Comparison of ENCODE assay signal across 12 mouse cellular contexts in the genomic region with DNA sequence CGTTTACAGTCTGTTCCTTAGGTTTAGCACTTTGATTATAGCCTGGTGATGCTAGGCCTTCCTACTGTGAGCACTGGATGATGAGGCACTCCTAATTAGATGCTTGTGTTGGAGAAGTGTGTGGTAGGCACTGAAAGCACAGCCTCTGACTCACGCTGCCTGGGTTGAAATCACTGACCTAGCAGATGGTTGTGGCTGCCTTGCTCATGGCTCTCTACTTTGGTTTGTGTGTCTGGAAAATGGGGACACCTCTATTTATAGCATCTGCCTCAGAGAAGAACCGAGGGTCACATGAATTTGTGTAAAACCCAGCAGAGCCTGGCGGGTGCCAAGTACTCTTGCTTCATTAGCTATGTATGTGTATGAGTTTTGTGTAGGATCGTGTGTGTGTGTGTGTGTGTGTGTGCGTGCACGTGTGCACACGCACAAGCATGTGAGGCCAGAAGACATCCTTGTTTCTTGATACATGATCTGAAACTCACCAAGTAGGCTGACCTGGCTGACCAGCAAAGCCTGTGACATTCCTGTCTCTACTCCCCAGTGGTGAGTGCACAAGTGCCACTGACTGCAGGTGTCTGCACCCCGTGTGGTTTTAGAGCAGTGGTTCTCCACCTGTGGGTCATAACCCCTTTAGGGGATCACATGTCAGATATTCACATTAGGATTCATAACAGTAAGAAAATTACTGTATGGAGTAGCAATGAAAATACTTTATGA. TPM values are rescaled to one million over a fixed set of nuclear protein-coding genes. Genes with fewer than 3 reads are reported as not detected.
DNase-seq lines count a peak whose midpoint lies in the region; ATAC-seq lines count a peak whose summit lies in the region.
"Had no signal": no experiment of that assay in that cellular context is flagged by ENCODE, and none has a peak within 500 bp of the region (broad histone marks: within the 10 kb centered on the region; RNA-seq: fewer than 3 reads in every experiment).

No protein-coding gene starts in this region.

- H3K4me1 ChIP-seq in forebrain, embryonic 15.5 days = peaks cover 4% of the 10 kb centered on the region; the same call in 1 of the 2 replicates
- H3K4me1 ChIP-seq in forebrain, embryonic 10.5 days = 0 out of 2 replicates have a peak, but pooled peaks cover 3% of the 10 kb centered on the region
- H3K4me1 ChIP-seq: forebrain, embryonic 12.5 days; stomach, embryonic 15.5 days had no signal

- 0 out of 2 replicates have a peak, but pooled peaks have one; percentile 5 for ATAC-seq in forebrain, embryonic 15.5 days (replicated peaks)

- no peaks in the 10 kb centered on the region for H3K9me3 ChIP-seq in forebrain, embryonic 15.5 days
- H3K9me3 ChIP-seq in forebrain, embryonic 10.5 days = no peaks in the 10 kb centered on the region
- H3K9me3 ChIP-seq: forebrain, embryonic 12.5 days; stomach, embryonic 15.5 days had no signal

- DNase-seq in forebrain, embryonic 10.5 days (ENCODE audit: extremely low spot score, low spot score) = no peak
- peak; percentile 51 to 80 for DNase-seq in left cerebral cortex, adult 18-20 months (ENCODE audit: low spot score in 2 of 2)
- no peak for DNase-seq in left cerebral cortex, postnatal 10 days (ENCODE audit: extremely low spot score in 1 of 2, low spot score in 2 of 2)
- peak; percentile 87 for DNase-seq in Muller cell, postnatal 12 days (ENCODE audit: inconsistent ontology term)
- DNase-seq in left cerebral cortex, adult 9 months (ENCODE audit: low spot score in 2 of 2) = peak; percentile 81 to 82
- no peak for DNase-seq in embryo, embryonic 10 days (ENCODE audit: low spot score)
- DNase-seq in adrenal gland, adult 8-10 months = no peak

- 88% methylated on average over 9 of the region's 9 CpGs for WGBS in forebrain, embryonic 15.5 days
- 85% methylated on average over 9 of the region's 9 CpGs for WGBS in forebrain, embryonic 10.5 days

- no peak overlapping the region for H3K9ac ChIP-seq in forebrain, embryonic 15.5 days (replicated peaks)
- H3K9ac ChIP-seq: forebrain, embryonic 12.5 days; liver, embryonic 14.5 days; stomach, embryonic 15.5 days had no signal

- no peaks in the 10 kb centered on the region for H3K27me3 ChIP-seq in forebrain, embryonic 15.5 days
- H3K27me3 ChIP-seq in forebrain, embryonic 10.5 days (ENCODE audit: poor library complexity, severe bottlenecking) = no peaks in the 10 kb centered on the region
- H3K27me3 ChIP-seq: forebrain, embryonic 12.5 days; stomach, embryonic 15.5 days had no signal

- no peak overlapping the region for H3K4me2 ChIP-seq in forebrain, embryonic 15.5 days (replicated peaks)
- H3K4me2 ChIP-seq: forebrain, embryonic 12.5 days; stomach, embryonic 15.5 days had no signal

- intact Hi-C loops in left cerebral cortex, postnatal 10 days (cut with DNase I) = loop anchor here (2.0 to 5.0 kb wide), 2 partner anchors 67 to 1898 kb away; no protein-coding TSS in a partner anchor

- H3K4me3 ChIP-seq in forebrain, embryonic 15.5 days = no peak overlapping the region
- H3K4me3 ChIP-seq in forebrain, embryonic 10.5 days = no peak overlapping the region
- H3K4me3 ChIP-seq: forebrain, embryonic 12.5 days; heart, adult 2 months; stomach, embryonic 15.5 days had no signal

- no peak overlapping the region for H3K27ac ChIP-seq in forebrain, embryonic 15.5 days (replicated peaks)
- H3K27ac ChIP-seq in forebrain, embryonic 10.5 days = no peak overlapping the region
- H3K27ac ChIP-seq: forebrain, embryonic 12.5 days; heart, adult 2 months; liver, embryonic 14.5 days; stomach, embryonic 15.5 days had no signal

- no peaks in the 10 kb centered on the region for H3K36me3 ChIP-seq in forebrain, embryonic 15.5 days
- H3K36me3 ChIP-seq in forebrain, embryonic 10.5 days (replicated peaks) = peaks cover 61% of the 10 kb centered on the region

RNA-seq across cellular contexts. Expression of a gene that starts 52.4 kb away (rescaled TPM):
- polyA plus RNA-seq in forebrain, embryonic 15.5 days (2015; fragmentation: Nextera tagmentation; extraction: Ambion mirVana) = 0.19 and 0.23 TPM in 2 replicates
- 0.06 and 0.07 TPM in 2 replicates for polyA plus RNA-seq in forebrain, embryonic 10.5 days (2016; fragmentation: Nextera tagmentation; extraction: Ambion mirVana)
- 1 to 10 TPM; 1.6 to 2.7 TPM for total RNA-seq in left cerebral cortex, adult 18-20 months (2021)
- total RNA-seq in left cerebral cortex, postnatal 10 days (2021) = 1 to 10 TPM; 3.6 to 3.9 TPM
- 1 to 10 TPM; 2.3 to 7.4 (median 4.7) TPM for total RNA-seq in adrenal gland, adult 8-10 months (2022)

Comparison
In these comparisons a context has a peak if more than half of its experiments do, and no peak if none do; other contexts are left out.
1. DNase-seq: peak in left cerebral cortex, adult 18-20 months (2 of 2), Muller cell, postnatal 12 days (single experiment) and left cerebral cortex, adult 9 months (2 of 2); none in forebrain, embryonic 10.5 days (single experiment), left cerebral cortex, postnatal 10 days (0 of 2), embryo, embryonic 10 days (single experiment) and adrenal gland, adult 8-10 months (single experiment).